Mouse (Mus musculus) megakaryocyte progenitor cell, adult 5-6 weeks (primary cell): Measurements from ENCODE around the gene Zfp429. TPM values are rescaled to one million over a fixed set of nuclear protein-coding genes. Genes with fewer than 3 reads are reported as not detected.
"Not testable (repeated sequence)": the region's sequence is repeated elsewhere in the genome, so short reads cannot be mapped to it uniquely, and the experiment has no call there.

Source experiments
- ATAC-seq: replicated peaks from 2 replicates; pipeline ENCODE4 v1.8.0; 2016; ENCODE audit warnings: mild to moderate bottlenecking, moderate TSS enrichment, inconsistent platforms; ENCODE audit not compliant: poor library complexity
- total RNA-seq, 2 experiments: library from RNA; stranded (forward) in 1 of 2; stranded (reverse) in 1 of 2; fragments of 157-497, 149-512 nt in 1 of 2; fragments of 200-1000 nt in 1 of 2; gene quantifications; 2 replicates each; pipeline versions ENCODE4 v1.2.3 to v1.2.4; 2015 to 2017

Gene Zfp429
- total RNA-seq (2015): 10.0 and 10.4 TPM in 2 replicates
- 5.2 and 10.9 TPM in 2 replicates for total RNA-seq (2017)

DNA sequence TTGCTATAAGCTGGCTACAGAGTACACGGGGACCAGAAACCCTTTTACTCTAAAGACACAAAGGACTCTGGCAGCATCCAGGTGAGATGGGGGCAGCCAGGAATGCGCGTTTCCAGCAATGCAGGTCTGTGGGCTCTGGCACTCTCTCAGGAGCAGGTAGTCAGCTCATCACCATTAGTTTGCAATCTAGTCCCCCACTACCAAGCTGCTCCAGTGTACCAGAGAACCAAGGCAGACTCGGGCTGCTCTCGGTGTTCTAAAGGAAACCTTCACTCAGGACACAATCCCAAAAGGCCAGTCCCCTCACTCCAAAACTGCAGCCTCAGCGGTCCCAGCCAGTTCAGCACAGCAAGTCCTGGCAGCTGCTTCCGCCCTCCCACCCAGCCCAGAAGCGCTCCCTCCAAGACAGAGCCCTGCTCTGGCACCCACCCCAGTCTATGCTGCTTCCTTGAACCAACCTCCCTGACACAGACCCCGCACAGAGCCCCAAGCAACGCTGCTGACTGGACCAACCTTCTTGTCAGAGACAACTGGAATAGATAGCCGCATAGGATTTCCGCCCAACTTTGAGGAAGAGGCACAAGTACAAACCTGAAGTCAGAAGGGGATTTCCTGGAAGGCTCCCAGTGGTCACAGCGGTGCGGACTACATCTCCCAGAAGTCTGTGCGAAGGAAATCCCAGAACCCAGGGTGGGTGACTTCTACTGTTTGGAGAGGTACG is at the start of gene Zfp429:
Gene Zfp429, minus strand, starts transcription at position 637 of the 721 bp plus-strand sequence.
- peak; percentile 98 for ATAC-seq

DNA sequence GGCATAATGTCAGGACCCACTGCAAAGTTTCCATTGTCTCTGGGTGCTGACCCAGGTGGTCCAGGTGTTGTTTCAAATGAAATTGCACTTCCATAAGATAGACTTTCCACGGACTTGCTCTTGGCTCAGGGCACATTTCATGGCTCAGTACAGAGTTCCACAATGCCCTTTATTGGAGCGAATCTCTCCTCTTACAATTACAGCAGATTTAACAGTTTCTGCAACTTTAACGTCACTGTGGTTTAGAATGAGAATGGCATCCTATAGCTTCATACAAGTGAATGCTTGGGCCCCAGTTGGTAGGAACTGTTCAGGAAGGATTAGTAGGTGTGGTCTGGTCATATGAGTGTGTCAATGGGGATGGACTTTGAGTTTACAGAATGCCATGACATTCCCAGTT is 37.5 kb upstream of the Zfp429 start:
- peak; percentile 57; the same call in 1 of the 2 replicates for ATAC-seq

DNA sequence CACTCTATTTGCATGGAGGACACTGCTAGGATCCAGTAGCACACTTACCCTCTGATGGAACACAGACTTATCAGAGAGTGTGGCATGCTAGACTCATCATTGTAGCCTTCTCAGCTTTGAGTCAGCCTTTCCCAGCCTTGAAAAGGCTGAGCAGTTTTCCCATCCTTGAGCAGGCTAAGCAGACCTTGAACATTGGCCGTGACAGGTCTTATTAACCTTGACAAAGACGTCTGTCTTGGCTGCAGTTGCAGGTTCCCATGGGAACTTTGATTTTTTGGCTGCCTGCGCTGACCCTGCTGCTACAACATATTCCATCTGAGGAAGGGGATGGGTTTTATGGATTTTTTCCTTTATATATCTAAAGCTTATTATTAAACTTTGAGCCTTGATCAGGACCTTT is 28.5 kb upstream of the Zfp429 start:
- ATAC-seq: no peak

DNA sequence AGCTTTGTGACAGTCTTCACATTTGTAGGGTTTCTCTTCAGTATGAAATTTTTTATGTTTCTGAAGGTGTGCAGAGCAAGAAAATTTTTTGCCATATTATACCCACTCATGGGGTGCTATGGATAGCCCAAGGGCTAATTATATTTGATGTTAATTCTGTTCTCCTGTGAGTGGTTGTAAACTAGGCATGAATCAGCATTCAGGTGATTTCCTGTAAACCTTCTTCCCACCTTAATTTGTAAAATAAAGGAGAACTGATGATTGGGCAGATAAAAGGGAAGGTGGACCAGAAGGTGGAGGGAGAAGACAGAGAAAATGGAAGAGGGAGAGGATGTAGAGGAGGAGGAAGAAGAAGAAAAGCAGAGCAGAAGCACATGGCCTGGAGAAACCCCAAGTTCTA is 26.1 kb upstream of the Zfp429 start:
- ATAC-seq: not testable (repeated sequence)

DNA sequence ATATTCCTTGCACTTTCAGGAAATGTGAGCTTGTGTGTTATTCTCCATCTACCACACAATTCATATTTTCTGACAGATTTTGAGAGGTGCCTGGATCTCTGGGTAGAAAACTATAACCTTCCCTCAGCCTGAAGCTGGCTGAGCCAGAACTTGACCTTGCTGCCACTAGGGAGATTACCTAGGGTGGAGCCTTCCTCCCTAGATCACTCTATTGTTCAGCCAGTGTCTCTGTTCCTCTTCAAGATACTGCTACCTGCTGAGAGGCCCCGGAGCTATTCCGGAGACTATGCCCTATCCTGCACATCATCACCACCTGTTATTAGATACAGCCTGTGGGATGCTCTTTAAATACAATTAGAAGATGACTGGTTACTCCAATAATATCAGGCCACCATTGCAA is 22.9 kb upstream of the Zfp429 start:
- ATAC-seq: not testable (repeated sequence)

DNA sequence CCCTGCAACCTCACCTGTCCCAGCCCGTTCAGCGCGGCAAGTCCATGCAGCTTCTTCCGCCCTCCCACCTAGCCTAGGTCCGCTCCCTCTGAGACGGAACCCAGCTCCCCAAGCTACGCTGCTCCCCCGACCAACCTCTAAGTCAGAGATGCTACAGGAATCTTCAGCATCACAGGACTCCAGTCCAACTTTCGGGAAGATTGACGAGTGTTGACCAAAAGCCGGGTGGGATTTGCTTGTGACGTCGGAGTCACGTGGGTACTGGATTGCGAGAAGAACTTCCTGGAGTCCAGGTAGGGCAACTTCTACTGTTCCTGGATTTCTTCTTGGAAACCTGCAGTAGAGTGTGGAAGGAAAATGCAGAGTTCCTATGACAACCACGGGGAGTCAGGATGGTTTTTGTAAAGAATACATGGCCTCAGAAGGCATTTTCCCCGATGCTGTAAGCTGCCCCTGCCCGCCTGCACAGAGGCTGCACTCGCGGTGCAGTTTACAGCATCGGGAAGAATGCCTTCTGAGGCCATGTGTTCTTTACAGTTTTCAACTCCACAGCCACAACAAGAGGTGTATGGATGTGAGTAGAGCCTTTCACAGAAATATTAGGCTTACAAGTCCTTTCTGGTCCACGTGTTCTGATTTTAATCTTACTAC is 21.7 kb upstream of the Zfp429 start, which contains the start of gene Zfp459:
Gene Zfp459, minus strand, starts transcription at position 212 of the 651 bp plus-strand sequence.
- peak; percentile 72 for ATAC-seq

DNA sequence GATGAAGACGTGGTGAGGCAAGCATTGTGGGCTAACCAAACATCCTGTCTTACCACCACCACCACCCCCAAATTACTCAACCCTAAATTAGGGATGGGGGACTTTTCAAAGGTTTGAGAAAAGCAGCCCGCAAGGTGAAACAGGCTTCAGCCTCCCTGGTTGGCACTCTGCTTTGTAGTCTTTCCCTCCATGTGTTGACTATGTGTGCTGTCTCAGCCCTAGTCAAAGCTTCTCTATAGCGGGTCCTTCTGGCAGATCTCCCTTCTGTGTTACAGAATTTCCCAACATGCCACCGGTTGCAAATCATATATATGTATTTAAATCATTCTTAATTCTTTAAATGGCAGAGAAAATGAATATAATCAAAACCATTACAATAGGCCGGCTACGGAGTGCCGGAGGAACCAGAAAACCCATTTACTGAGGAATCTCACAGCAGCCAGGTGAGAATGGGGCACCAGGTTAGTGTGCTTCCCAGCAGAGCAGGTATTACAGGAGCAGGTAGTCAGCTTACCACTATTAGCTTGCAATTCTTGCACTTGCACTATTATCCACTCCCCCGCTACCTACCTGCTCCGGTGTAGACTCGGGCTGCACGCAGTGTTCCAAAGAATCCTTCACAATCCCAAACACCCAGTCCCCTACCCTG is 21.1 kb upstream of the Zfp429 start:
- ATAC-seq: no peak; the same call in 1 of the 2 replicates

DNA sequence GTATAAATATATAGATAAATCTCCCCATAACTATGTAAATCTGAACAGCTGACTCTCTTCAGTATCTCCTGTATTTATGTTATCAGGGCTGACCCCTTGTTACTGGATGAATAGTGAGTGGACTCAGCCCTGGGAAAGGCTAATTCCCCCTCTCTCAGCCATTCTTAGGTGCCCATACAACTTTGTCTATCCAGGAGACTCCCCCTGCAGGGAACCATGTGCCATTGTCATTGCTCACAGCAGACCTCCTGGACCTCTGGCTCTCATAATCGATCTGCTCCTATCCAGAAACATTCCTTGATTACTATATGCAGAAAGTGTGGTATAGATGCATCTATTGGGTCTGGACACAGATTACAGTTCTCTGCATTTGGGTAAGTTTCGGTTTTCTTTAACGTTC is 17.2 kb upstream of the Zfp429 start:
- no peak; the same call in 1 of the 2 replicates for ATAC-seq

DNA sequence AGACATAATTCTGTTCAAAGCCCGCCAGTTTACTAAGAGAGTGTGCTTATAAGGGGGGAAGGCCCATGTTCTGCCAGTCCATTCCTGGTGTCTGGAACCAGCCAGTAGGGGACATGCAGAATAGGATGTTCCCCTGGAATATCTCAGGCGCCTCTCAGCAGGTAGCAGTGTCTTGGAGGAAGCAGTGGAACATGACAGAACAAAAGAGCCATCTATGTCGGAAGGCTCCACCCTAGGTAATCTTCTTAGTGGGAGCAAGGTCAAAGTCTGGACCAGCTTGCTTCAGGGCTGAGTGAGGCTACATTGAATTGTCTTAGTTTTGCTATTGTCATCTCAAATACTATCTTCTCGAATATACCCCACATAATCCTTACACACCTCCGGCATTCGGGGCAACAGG is 16.1 kb upstream of the Zfp429 start:
- no peak for ATAC-seq

DNA sequence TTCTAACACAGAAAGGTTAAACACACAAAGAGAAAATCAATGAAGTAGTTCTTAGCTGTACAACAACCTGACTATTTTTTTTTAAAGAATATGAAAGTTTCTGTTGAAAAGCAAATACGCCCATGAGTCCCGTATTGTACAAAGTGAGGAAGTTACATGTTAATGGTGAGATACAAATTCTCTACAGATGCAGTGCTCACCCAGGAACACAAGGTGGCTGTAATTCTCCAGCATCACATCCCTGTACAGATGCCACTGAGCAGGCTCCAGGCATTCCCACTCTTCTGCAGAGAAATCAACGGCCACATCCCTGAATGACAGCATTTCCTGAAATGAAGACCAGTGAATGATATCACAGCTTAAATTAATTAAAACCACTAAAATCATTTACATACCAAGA is 14.0 kb upstream of the Zfp429 start:
- ATAC-seq: peak; percentile 71

DNA sequence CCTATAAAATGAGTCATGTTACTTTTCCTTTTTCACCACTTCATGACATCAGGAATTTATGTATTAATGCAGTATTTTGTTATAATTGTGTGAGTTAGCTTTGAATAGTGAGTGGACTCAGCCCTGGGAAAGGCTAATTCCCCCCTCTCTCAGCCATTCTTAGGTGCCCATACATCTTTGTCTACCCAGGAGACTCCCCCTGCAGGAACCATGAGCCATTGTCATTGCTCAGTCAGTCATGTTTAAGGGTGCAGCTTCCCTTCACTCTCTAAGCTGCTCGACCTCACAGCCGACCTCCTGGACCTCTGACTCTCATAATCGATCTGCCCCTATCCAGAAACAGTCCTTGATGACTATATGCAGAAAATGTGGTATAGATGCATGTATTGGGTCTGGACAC is 23.4 kb downstream of the Zfp429 start:
- ATAC-seq: peak; percentile 71

DNA sequence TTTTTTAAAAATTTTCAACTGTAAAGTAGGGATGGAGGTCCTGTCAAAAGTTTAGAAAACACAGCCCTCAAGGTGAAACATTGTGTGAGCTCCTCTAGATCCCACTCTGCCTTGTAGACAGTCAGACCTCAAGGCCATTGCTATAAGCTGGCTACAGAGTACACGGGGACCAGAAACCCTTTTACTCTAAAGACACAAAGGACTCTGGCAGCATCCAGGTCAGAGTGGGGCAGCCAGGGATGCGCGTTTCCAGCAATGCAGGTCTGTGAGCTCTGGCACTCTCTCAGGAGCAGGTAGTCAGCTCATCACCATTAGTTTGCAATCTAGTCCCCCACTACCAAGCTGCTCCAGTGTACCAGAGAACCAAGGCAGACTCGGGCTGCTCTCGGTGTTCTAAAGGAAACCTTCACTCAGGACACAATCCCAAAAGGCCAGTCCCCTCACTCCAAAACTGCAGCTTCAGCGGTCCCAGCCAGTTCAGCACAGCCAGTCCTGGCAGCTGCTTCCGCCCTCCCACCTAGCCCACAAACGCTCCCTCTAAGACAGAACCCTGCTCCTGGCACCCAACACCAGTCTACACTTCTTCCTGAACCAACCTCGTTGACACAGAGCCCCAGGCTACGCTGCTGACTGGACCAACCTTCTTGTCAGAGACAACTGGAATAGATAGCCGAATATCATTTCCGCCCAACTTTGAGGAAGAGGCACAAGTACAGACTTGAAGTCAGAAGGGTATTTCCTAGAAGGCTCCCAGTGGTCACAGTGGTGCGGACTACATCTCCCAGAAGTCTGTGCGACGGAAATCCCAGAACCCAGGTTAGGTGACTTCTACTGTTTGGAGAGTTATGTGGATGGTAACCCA is 24.3 kb downstream of the Zfp429 start, which contains the start of the genes Gm28041 and Zfp456:
Gene Gm28041, minus strand, starts transcription at position 684 of the 862 bp plus-strand sequence.
Gene Zfp456, minus strand, starts transcription at position 761 of the 862 bp plus-strand sequence.
- ATAC-seq: peak; percentile 92

DNA sequence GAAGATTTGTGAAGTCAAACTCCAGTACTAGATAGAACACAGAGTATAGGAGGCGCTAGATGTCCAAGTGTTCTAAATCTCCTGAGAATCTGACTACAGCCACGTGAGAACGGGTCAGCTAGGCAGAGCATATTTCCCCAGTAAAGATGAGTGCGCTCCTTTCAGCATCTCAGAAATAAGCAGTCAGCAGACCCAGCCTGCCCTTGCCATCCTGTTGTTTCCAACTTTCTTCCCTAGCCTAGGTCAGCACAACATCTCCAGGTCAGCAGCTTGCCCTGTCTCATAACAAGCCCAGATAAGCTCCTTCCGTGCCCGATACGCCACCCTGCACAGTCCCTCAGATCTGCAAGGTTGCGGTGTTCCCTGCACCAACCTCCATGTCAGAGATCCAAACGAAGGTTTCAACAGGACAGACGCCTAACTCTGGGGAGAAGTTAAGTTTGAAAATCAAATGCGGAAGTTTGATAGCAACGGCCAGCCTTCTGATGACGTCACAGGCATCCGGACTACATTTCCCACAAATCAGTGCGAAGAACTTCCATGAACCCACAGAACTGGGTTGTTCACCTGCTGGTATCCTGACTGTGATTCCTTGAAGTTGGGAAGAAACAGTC is 39.4 kb downstream of the Zfp429 start, which contains the start of the genes Gm28044 and Zfp953:
Gene Gm28044, minus strand, starts transcription at position 406 of the 614 bp plus-strand sequence.
Gene Zfp953, minus strand, starts transcription at position 475 of the 614 bp plus-strand sequence.
- peak; percentile 94 for ATAC-seq

DNA sequence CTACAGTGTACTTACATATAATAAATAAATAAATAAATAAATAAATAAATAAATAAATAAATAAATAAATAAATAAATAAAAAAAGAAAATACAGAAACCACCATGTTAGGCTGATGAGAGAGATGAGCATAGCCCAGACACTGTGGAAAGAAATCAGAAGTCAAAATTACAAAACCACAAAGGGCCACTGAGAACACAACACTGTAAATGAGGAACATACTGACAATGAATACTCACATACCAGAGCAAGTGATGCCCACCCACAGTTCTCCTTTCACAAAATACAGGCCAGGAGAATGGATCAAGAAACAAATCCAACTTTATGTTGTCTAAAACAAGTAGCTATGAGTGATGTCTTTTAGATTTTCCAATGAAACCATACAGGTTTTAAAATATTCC is 47.8 kb downstream of the Zfp429 start:
- ATAC-seq: peak; percentile 72

DNA sequence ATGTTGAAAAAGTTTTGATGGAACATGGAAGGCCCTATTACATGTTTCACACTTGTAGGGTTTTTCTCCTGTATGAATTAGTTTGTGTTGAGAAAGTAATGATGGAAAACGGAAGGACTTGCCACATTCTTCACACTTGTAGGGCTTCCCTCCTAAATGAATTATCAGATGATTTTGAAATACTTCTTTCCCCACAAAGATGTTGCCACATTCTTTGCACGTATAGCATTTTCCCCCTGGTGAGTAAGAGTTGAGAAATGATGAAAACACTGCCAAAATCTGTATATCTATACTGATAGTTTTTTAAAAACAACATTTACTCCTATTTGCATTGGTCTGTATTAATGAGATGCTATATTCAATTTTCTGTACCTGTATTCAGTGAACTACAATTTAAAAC is 56.2 kb downstream of the Zfp429 start:
- ATAC-seq: peak; percentile 89

Other genes starting within 250 kb of the Zfp429 start
- gene Rsl1, start 226.6 kb downstream of the Zfp429 start, total RNA-seq (2015): 6.4 and 8.3 TPM in 2 replicates
- gene Rsl1, start 226.6 kb downstream of the Zfp429 start, total RNA-seq (2017): 4.9 and 7.2 TPM in 2 replicates
- 2.2 and 4.7 TPM in 2 replicates for gene Zfp455, start 205.3 kb downstream of the Zfp429 start, total RNA-seq (2015)
- gene Zfp455, start 205.3 kb downstream of the Zfp429 start, total RNA-seq (2017): 0.58 and 3.6 TPM in 2 replicates
- gene Zfp458, start 121.4 kb downstream of the Zfp429 start, total RNA-seq (2015): 8.0 and 8.1 TPM in 2 replicates
- gene Zfp458, start 121.4 kb downstream of the Zfp429 start, total RNA-seq (2017): 5.7 and 6.4 TPM in 2 replicates
- 0.24 and 0.81 TPM in 2 replicates for gene Zfp457, start 93.3 kb downstream of the Zfp429 start, total RNA-seq (2015)
- 1.6 TPM in 1 of 2 replicates, not detected in the other for gene Zfp457, start 93.3 kb downstream of the Zfp429 start, total RNA-seq (2017)
- gene Zfp595, start 67.2 kb downstream of the Zfp429 start, total RNA-seq (2015): 5.7 and 8.7 TPM in 2 replicates
- 3.7 and 8.6 TPM in 2 replicates for gene Zfp595, start 67.2 kb downstream of the Zfp429 start, total RNA-seq (2017)
- 0.72 and 1.5 TPM in 2 replicates for gene Gm28044, start 39.3 kb downstream of the Zfp429 start, total RNA-seq (2015)
- gene Gm28044, start 39.3 kb downstream of the Zfp429 start, total RNA-seq (2017): 17.2 and 21.1 TPM in 2 replicates
- 10.4 and 12.6 TPM in 2 replicates for gene Zfp953, start 39.2 kb downstream of the Zfp429 start, total RNA-seq (2015)
- 7.4 and 10.9 TPM in 2 replicates for gene Zfp953, start 39.2 kb downstream of the Zfp429 start, total RNA-seq (2017)
- gene Gm28041, start 24.1 kb downstream of the Zfp429 start, total RNA-seq (2015): 1.7 and 2.1 TPM in 2 replicates
- gene Gm28041, start 24.1 kb downstream of the Zfp429 start, total RNA-seq (2017): 1.00 and 1.2 TPM in 2 replicates
- 4.8 and 5.2 TPM in 2 replicates for gene Zfp456, start 24.0 kb downstream of the Zfp429 start, total RNA-seq (2015)
- gene Zfp456, start 24.0 kb downstream of the Zfp429 start, total RNA-seq (2017): 3.5 and 4.8 TPM in 2 replicates
- 2.2 and 2.5 TPM in 2 replicates for gene Zfp459, start 21.6 kb upstream of the Zfp429 start, total RNA-seq (2015)
- gene Zfp459, start 21.6 kb upstream of the Zfp429 start, total RNA-seq (2017): 0.27 and 0.67 TPM in 2 replicates
- 7.3 and 13.1 TPM in 2 replicates for gene Zfp874a, start 51.8 kb upstream of the Zfp429 start, total RNA-seq (2015)
- 10.3 and 13.5 TPM in 2 replicates for gene Zfp874a, start 51.8 kb upstream of the Zfp429 start, total RNA-seq (2017)
- 7.8 and 10.4 TPM in 2 replicates for gene Zfp874b, start 84.4 kb upstream of the Zfp429 start, total RNA-seq (2015)
- 5.9 and 8.1 TPM in 2 replicates for gene Zfp874b, start 84.4 kb upstream of the Zfp429 start, total RNA-seq (2017)
- gene Zfp58, start 100.7 kb upstream of the Zfp429 start, total RNA-seq (2015): 8.5 and 11.6 TPM in 2 replicates
- gene Zfp58, start 100.7 kb upstream of the Zfp429 start, total RNA-seq (2017): 12.3 and 14.5 TPM in 2 replicates
- not detected in 2 replicates for gene Gm26965, start 126.3 kb upstream of the Zfp429 start, total RNA-seq (2015)
- gene Gm26965, start 126.3 kb upstream of the Zfp429 start, total RNA-seq (2017): not detected in 2 replicates
- gene Zfp87, start 126.4 kb upstream of the Zfp429 start, total RNA-seq (2015): 25.4 and 25.5 TPM in 2 replicates
- 12.9 and 22.4 TPM in 2 replicates for gene Zfp87, start 126.4 kb upstream of the Zfp429 start, total RNA-seq (2017)
- 14.2 and 15.3 TPM in 2 replicates for gene Zfp748, start 154.0 kb upstream of the Zfp429 start, total RNA-seq (2015)
- gene Zfp748, start 154.0 kb upstream of the Zfp429 start, total RNA-seq (2017): 11.5 and 21.2 TPM in 2 replicates
- 14.6 and 16.7 TPM in 2 replicates for gene Zfp729b, start 209.9 kb upstream of the Zfp429 start, total RNA-seq (2015)
- gene Zfp729b, start 209.9 kb upstream of the Zfp429 start, total RNA-seq (2017): 14.6 and 15.4 TPM in 2 replicates
- gene Gm49345, start 237.9 kb upstream of the Zfp429 start, total RNA-seq (2015): 2.3 TPM in 1 of 2 replicates, not detected in the other
- gene Gm49345, start 237.9 kb upstream of the Zfp429 start, total RNA-seq (2017): not detected in 2 replicates
- gene Zfp729a, start 238.0 kb upstream of the Zfp429 start, total RNA-seq (2015): 8.5 and 14.1 TPM in 2 replicates
- 9.3 and 13.5 TPM in 2 replicates for gene Zfp729a, start 238.0 kb upstream of the Zfp429 start, total RNA-seq (2017)